ENCODE assay signal across 7 mouse cellular contexts in the genomic region with DNA sequence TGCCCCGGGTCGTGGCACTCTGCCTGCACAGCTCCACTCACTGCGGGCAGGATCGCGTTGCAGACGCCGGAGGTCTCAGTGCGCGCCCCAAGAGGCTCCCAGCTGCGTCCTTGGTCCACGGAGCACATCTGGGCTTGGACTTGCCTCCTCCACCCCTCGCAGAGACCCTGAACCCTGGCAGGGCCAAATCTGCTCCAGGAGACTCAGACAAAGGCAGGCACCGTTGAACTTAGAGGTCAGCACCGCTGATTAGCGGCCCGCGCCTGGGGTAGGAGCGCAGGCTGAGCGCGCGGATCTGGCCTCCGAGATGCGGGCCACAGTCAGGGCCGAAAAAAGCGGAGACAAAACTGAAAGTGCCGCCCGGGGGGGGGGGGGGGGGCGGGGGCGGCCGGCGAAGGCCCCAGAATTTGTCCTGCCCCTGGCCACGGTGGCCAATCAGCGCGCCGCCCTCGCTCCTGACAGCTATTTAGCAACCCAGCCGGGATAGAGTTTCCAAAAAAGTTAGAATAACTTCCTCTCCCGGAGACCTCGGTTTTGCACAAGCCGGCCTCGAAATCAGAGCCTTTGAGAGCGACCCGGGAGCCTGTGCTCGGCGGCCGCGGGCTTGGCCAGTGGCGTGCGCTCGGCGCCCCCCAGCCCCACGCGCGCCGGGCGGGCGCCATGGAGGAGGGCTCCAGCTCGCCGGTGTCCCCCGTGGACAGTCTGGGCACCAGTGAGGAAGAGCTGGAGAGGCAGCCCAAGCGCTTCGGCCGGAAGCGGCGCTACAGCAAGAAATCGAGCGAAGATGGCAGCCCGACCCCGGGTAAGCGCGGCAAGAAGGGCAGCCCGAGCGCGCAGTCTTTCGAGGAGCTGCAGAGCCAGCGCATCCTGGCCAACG. TPM values are rescaled to one million over a fixed set of nuclear protein-coding genes. Genes with fewer than 3 reads are reported as not detected.
DNase-seq lines count a peak whose midpoint lies in the region; ATAC-seq and TF ChIP-seq lines count a peak whose summit lies in the region.

A gene (plus strand): TSS at position 495 of the 877 bp plus-strand sequence.

- no peaks in the 10 kb centered on the region for H3K36me3 ChIP-seq in embryonic facial prominence, embryonic 11.5 days (replicated peaks; ENCODE audit: control insufficient read depth, insufficient read depth, low read depth, low read length)
- no peaks in the 10 kb centered on the region for H3K36me3 ChIP-seq in heart, embryonic 10.5 days
- H3K36me3 ChIP-seq in kidney, embryonic 14.5 days (ENCODE audit: control insufficient read depth, insufficient read depth, low read length): no peaks in the 10 kb centered on the region
- no peaks in the 10 kb centered on the region for H3K36me3 ChIP-seq in lung, postnatal 0 days (ENCODE audit: insufficient read depth, low read length)

- no peaks in the 10 kb centered on the region for H3K9me3 ChIP-seq in embryonic facial prominence, embryonic 11.5 days (replicated peaks; ENCODE audit: control insufficient read depth, low read length)
- H3K9me3 ChIP-seq in heart, embryonic 10.5 days: no peaks in the 10 kb centered on the region
- H3K9me3 ChIP-seq in kidney, embryonic 14.5 days (ENCODE audit: control insufficient read depth, low read length): no peaks in the 10 kb centered on the region
- H3K9me3 ChIP-seq in lung, postnatal 0 days (ENCODE audit: low read length): no peaks in the 10 kb centered on the region

- peak within 1 kb of the TSS; percentile 77 for H3K9ac ChIP-seq in embryonic facial prominence, embryonic 11.5 days (replicated peaks; ENCODE audit: low read length)
- H3K9ac ChIP-seq in kidney, embryonic 14.5 days (ENCODE audit: low read depth, low read length): peak within 1 kb of the TSS; percentile 42
- H3K9ac ChIP-seq in lung, postnatal 0 days (replicated peaks; ENCODE audit: low read depth): no peak within 1 kb of the TSS

- TF ChIP-seq EP300 in lung, postnatal 0 days (IDR thresholded peaks at IDR 0.05): no peak

- peak; percentile 65 for ATAC-seq in embryonic facial prominence, embryonic 11.5 days (replicated peaks; ENCODE audit: insufficient number of reproducible peaks, low FRiP score, low TSS enrichment, low read depth)
- ATAC-seq in kidney, embryonic 14.5 days (ENCODE audit: low FRiP score, low TSS enrichment): peak; percentile 72
- ATAC-seq in lung, postnatal 0 days: peak; percentile 77
- no peak for ATAC-seq in inflammation-experienced regulatory T-cells, adult 6 months

- H3K27ac ChIP-seq in embryonic facial prominence, embryonic 11.5 days (replicated peaks; ENCODE audit: low read depth, low read length): peak within 1 kb of the TSS; percentile 88
- peak within 1 kb of the TSS; percentile 82 for H3K27ac ChIP-seq in heart, embryonic 10.5 days
- peak within 1 kb of the TSS; percentile 55; the same call in 1 of the 2 replicates for H3K27ac ChIP-seq in kidney, embryonic 14.5 days (ENCODE audit: low read depth, low read length)
- H3K27ac ChIP-seq in lung, postnatal 0 days (ENCODE audit: low read length): peak within 1 kb of the TSS; percentile 5; the same call in 1 of the 2 replicates

- peak within 1 kb of the TSS; percentile 93 for H3K4me2 ChIP-seq in embryonic facial prominence, embryonic 11.5 days (ENCODE audit: low read depth, low read length)
- peak within 1 kb of the TSS; percentile 95 for H3K4me2 ChIP-seq in kidney, embryonic 14.5 days (replicated peaks; ENCODE audit: low read depth, low read length)
- peak within 1 kb of the TSS; percentile 71 for H3K4me2 ChIP-seq in lung, postnatal 0 days (replicated peaks; ENCODE audit: low read depth, low read length)

- under 1% methylated on average over 71 of the region's 77 CpGs for WGBS in embryonic facial prominence, embryonic 11.5 days
- under 1% methylated on average over 66 of the region's 77 CpGs for WGBS in heart, embryonic 10.5 days
- under 1% methylated on average over 75 of the region's 77 CpGs for WGBS in kidney, embryonic 14.5 days
- under 1% methylated on average over 65 of the region's 77 CpGs for WGBS in lung, postnatal 0 days

- peak; percentile 22; the same call in 1 of the 2 replicates for TF ChIP-seq CTCF in lung, postnatal 0 days (IDR thresholded peaks at IDR 0.05)

- H3K27me3 ChIP-seq in embryonic facial prominence, embryonic 11.5 days (ENCODE audit: control insufficient read depth, insufficient read depth, low read length): peaks cover 19% of the 10 kb centered on the region
- H3K27me3 ChIP-seq in heart, embryonic 10.5 days (ENCODE audit: insufficient read depth, poor library complexity, severe bottlenecking): peaks cover 83% of the 10 kb centered on the region
- H3K27me3 ChIP-seq in kidney, embryonic 14.5 days (ENCODE audit: control insufficient read depth, insufficient read depth, low read length): peaks cover 55% of the 10 kb centered on the region
- H3K27me3 ChIP-seq in lung, postnatal 0 days (replicated peaks; ENCODE audit: insufficient read depth, low read length): peaks cover 28% of the 10 kb centered on the region

- H3K4me1 ChIP-seq in embryonic facial prominence, embryonic 11.5 days (ENCODE audit: control insufficient read depth, insufficient read depth, low read length): peaks cover 5% of the 10 kb centered on the region; the same call in 1 of the 2 replicates
- H3K4me1 ChIP-seq in heart, embryonic 10.5 days: peaks cover 37% of the 10 kb centered on the region
- H3K4me1 ChIP-seq in kidney, embryonic 14.5 days (ENCODE audit: control insufficient read depth, insufficient read depth, low read length): peaks cover 16% of the 10 kb centered on the region
- H3K4me1 ChIP-seq in lung, postnatal 0 days (ENCODE audit: insufficient read depth, low read depth, low read length): no peaks in the 10 kb centered on the region

- peak; percentile 75 for DNase-seq in adrenal gland, postnatal 14 days
- DNase-seq in embryonic facial prominence, embryonic 11.5 days (ENCODE audit: low spot score): peak; percentile 91
- DNase-seq in heart, embryonic 10.5 days (ENCODE audit: low spot score): no peak
- peak; percentile 52 for DNase-seq in lung, postnatal 0 days (ENCODE audit: low spot score)
- peak; percentile 42 to 53 for DNase-seq in right cerebral cortex, postnatal 10 days (ENCODE audit: low spot score in 2 of 2)

- peak within 1 kb of the TSS; percentile 68 for H3K4me3 ChIP-seq in embryonic facial prominence, embryonic 11.5 days (ENCODE audit: low read depth, low read length)
- H3K4me3 ChIP-seq in heart, embryonic 10.5 days: peak within 1 kb of the TSS; percentile 70
- peak within 1 kb of the TSS; percentile 54 for H3K4me3 ChIP-seq in kidney, embryonic 14.5 days (ENCODE audit: low read length)
- H3K4me3 ChIP-seq in lung, postnatal 0 days (ENCODE audit: low read depth, low read length): peak within 1 kb of the TSS; percentile 43

RNA-seq across cellular contexts. Expression of the gene that starts here (rescaled TPM):
- 1.7 and 2.3 TPM in 2 replicates for total RNA-seq in adrenal gland, postnatal 14 days (2021)
- polyA plus RNA-seq in embryonic facial prominence, embryonic 11.5 days (2014; fragmentation: Nextera tagmentation; extraction: Ambion mirVana): 52.3 and 59.4 TPM in 2 replicates
- 5.8 and 17.9 TPM in 2 replicates for polyA plus RNA-seq in heart, embryonic 10.5 days (2016; fragmentation: Nextera tagmentation; extraction: Ambion mirVana)
- 8.0 and 10.2 TPM in 2 replicates for polyA plus RNA-seq in kidney, embryonic 14.5 days (2014; fragmentation: Nextera tagmentation; extraction: Ambion mirVana)
- polyA plus RNA-seq in lung, postnatal 0 days (2015; fragmentation: Nextera tagmentation; extraction: Ambion mirVana): 3.6 and 4.1 TPM in 2 replicates
- not detected for polyA plus RNA-seq in inflammation-experienced regulatory T-cells, adult 6 months (2017; shearing (Covaris generic))

Comparison
In these comparisons a context has a peak if more than half of its experiments do, and no peak if none do; other contexts are left out.
1. H3K27ac ChIP-seq: peak in every context shown above with its lines; median percentile 88 in embryonic facial prominence, embryonic 11.5 days; 82 in heart, embryonic 10.5 days; 55 in kidney, embryonic 14.5 days; 5 in lung, postnatal 0 days.